Mouse (Mus musculus) gastrocnemius, postnatal 14 days (tissue): ENCODE data around the gene Spin1. TPM values are rescaled to one million over a fixed set of nuclear protein-coding genes. Genes with fewer than 3 reads are reported as not detected.
"Not testable (repeated sequence)": the region's sequence is repeated elsewhere in the genome, so short reads cannot be mapped to it uniquely, and the experiment has no call there.

ENCODE experiments used
- DNase-seq: peaks from one replicate; pipeline ENCODE4 v3.0.0; 2021; ENCODE audit warnings: mixed read lengths
- intact Hi-C: fragments of 180-260 bp; cut with DNase I; formaldehyde crosslinking; loops from one replicate; pipeline ENCODE4 v1.15.1; 2025; ENCODE audit warnings: low total_unique reads
- long read RNA-seq, 2 experiments: library from polyadenylated mRNA; stranded (forward); transcript quantifications; one replicate each; pipeline ENCODE4 v2.0.0; 2021
- total RNA-seq, 2 experiments: library from RNA; stranded (reverse); gene quantifications; 2 replicates each; pipeline ENCODE4 v1.2.3; 2021

Gene Spin1
- 10 to 100 TPM; 16.9 to 18.6 TPM for total RNA-seq
- long read RNA-seq, experiment 1, full-length matches to known transcripts: 7 of 13 reads
- long read RNA-seq, experiment 1, partial matches to known transcripts: 0 of 13 reads
- long read RNA-seq, experiment 1, other reads (novel, unspliced or antisense): 6 of 13 reads
- long read RNA-seq, experiment 2, full-length matches to known transcripts: 16 of 21 reads
- long read RNA-seq, experiment 2, partial matches to known transcripts: 1 of 21 reads
- long read RNA-seq, experiment 2, other reads (novel, unspliced or antisense): 4 of 21 reads

DNA sequence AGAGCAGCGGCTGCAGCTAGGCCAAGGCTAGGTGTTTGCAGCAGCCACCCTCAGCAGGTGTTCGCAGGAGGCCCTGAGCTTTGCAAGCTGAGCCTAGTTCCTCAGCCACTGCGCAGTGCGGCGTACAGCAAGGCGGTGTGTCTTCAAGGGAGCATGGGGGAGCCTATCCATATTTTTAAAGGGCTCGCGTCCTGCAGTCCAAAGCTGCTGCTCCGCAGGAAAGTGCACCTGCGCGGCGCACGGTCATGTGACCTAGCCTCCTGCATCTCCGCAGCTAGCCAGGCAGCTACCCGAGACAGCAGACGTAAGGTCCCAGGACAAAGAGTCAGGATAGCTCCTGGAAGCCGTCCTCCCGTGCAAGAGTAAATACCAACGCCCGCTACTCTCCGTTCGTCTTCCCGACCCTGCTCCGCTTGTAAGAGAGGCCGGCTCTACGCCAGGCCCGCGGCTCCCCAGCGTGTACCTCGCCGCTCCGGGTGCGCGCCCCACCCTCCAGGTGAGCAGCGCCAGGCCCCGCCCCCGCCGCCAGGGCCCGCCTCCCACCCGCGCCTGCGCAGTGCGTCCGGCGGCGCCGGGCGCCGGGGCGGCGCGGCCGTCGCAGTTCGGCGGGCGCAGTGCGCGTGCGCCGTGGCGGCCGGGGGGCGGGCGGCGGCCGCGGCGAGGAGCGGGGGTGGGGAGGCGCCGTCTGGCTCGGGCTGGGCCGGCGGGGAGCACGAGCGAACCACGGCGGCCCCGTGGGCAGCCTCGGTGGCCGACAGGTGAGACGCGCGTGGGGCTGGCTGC is at the start of gene Spin1:
Spin1 (plus strand) TSS at position 648 of the 783 bp plus-strand sequence.
- peak; percentile 81 for DNase-seq
- intact Hi-C loops: no loop called here

DNA sequence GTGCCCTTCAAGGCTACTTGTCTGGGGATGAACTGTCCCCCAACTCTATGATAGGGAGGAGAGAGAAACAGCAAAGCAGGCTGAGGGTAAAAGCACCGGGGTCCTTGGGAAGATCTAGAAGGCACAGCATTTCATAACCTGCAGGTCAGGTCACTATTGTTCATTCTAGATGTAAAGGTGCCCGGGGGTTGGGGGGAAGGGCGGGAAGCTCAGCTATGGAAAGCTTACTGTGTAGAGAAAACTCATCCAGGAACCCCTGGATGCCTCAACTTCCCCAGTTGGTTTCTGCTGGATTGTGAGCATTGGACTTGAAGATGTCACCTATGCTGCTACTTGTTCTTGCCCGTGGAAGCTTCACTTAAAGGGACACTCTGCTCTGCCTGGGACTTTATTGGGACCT is 49.7 kb upstream of the Spin1 start:
- DNase-seq: no peak

DNA sequence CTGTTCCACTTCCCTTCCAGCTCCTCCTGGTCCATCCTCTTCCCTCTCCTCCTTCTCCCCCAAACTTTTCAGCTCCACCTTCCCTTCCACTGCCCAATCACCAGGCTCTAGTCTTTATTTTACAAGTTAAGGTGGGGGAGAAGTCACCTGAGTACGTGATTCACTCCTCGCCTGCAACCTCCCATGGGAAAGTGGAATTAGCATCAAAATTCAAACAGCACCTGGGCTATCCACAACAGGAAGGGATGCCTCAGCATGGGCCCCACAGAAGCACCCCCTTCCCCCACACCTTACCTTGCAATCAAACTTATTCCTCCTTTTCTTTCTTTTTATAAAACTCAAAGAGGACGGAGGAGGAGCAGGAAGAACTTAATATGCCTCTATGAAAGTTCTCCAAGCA is 48.3 kb upstream of the Spin1 start:
- DNase-seq: no peak
- intact Hi-C loops: no loop called here

More for the DNA sequence above, 49.7 kb upstream of the Spin1 start:
- intact Hi-C loops: no loop called here

DNA sequence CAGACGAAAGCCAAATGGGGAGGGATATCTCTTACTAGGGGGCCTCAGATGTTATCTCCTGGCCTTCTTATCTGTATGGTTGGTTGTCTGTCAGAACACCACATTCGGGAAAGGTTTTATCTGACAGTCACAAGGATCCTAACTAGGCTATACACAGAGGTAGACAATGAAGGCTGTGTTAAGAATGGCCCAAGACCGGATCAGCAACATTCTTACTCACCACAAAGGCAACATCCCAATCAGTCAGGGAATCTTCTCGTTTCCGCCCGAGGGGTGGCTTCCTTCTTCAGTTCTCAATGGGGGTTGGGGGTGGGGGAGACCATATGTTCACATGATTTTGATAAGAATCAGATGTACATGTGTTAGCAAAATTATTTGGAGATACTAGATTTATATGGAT is 37.7 kb upstream of the Spin1 start:
- DNase-seq: no peak
- intact Hi-C loops: no loop called here

DNA sequence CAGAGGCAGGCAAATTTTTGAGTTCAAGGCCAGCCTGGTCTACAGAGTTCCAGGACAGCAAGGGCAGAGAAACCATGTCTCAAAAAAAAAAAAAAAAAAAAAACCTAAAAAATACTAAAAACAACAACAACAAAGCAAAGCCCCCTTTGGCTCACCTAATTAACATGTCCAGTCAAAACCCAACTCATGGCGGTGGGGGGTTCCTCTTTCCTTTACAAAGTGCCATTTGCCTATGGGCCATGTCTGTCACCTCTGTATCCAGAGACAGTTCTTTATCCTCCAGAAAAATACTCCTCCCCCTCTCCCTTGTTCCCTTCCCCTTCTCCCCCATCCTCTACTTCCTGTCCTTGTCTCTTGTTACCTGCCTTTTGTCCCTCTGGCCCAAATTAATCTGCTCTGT is 37.0 kb upstream of the Spin1 start:
- DNase-seq: no peak
- intact Hi-C loops: no loop called here

DNA sequence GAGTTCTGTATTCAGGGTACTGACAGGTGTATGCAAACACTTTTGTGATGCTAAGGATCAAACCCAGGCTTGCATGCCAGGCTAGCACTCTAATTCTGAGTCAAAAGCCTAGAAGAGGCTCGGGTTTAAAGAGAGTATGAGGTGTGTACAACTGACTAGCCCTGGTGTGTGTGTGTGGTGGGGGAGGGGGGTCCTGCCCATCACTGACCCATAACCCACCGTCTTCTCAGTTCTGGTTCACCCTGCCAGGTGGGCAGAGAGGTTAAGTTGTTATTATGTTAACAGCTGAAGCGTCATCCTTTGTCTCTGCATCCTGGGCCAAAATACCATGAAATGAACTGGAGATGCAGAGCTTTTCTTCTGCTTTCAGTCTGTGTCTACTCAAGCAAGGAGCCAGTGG is 36.3 kb upstream of the Spin1 start:
- no peak for DNase-seq
- intact Hi-C loops: no loop called here

DNA sequence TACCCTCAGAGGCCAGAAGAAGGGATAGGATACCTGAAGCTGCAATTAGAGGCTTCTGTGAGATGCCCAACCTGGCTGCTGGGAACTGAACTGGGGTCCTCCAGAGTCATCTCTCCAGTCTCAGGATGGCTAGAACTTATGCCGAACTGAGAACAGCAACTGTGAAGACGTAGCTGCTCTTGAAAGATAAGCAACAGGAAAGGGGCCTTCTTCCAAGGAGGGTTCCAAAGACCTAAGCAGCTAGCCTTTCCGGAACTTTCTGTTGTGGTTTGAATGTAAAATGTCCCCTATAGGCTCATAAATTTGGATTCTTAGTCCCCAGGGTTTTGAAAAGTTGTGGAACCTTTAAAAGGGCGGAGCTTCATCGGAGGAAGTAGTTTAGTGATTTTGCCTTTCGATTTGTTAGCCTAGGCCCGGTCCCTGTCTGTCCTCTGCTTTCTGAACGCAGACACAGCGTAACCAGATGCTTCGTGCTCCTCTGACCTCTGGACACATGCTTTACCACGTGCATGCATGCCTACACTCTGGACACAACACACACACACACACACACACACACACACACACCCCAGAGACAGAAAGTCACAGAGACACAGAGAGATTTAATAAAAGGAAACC is 29.5 kb upstream of the Spin1 start:
- no peak for DNase-seq
- intact Hi-C loops: no loop called here

DNA sequence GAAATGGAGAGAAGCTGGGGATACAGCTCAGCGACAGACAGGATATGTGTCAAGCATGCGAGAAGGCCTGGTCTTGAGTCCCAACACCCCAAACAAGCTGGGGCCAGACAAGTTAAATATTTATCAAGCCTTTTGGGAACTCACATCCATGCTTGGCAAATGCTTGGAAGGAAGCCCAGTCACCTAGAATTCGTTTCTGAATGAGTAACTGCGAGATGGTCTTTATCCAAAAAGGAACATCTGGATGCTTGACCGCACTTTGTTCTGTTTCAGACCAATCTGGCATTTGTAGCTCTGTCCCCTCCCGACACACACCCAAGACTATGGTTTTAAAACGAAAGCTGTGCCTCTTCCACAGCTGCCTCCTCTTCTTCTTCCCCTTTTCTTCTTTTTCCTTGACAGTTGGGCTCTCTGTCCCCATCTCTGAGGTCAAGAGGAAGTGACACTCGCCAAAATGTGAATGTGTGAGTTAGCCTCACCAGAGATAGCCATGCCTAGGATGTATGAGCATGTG is 28.9 kb upstream of the Spin1 start:
- intact Hi-C loops: no loop called here
- DNase-seq: no peak

DNA sequence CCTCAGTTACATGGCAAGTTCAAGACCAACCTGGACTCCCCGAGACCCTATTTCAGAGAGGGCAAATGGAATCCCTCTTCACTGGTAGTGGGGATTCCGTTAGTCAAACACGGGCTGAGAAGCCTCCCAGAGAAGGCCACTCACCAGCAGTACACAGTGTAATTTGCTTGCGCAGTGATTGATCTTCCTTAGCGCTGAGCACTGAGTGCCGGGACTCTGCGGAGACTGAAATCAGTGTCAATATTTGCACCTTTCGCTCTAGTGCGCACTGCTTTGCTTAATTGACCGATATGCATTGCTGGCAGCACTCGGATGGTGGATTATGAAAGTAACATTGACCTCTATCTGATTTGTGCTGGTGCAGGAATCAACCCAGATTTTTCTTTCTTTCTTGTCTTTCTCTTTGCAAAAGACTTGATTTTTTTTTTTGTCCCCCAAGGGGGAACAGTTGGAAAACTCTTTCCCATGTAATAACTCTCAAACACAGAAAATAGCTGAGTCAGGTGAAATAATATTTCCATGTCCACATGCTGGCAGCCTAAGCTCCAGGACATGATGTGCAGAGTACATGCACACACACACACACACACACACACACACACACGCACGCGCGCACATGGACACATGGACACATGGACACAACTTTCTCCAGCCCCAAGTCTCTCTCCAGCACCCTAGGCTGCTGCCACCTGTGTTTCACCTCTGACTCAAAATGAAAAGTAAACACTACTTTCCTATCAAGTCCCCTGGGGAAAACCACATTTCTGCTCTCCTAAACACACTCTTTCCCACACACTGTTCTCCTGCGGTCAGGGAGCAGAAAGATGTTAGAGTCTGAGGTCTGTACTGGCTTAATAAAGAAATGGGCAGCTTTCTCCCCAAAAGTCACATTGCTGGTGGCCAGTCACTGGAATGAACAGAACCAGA is 27.5 kb upstream of the Spin1 start:
- no peak for DNase-seq
- intact Hi-C loops: no loop called here

DNA sequence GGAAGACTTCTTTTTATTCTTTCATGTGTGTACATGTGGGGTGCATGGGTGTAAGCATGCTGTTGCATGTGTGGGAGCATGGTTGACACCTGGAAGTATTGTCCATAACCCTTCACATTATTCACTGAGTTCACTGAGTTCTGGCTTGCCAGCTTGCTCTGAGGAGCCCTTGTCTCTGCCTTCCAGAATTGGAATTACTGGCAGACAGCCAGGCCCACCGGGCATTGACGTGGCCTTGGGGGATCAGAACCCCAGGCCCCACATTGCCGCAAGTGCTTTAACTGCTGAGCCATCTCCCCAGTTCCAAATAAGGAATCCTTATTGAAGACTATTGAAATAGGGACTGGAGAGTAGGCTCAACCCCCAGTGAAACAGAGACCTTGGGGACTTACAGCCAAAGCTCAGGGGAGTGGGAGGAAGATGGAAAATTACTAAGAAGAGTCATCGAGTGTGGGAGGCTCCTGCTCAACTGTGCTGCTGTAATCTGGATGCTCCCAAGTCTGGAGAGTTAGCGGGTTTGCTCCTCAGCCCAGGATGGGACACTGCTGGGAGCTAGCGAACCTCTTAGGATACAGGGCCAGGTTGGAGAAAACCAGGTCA is 26.5 kb upstream of the Spin1 start:
- no peak for DNase-seq
- intact Hi-C loops: no loop called here

DNA sequence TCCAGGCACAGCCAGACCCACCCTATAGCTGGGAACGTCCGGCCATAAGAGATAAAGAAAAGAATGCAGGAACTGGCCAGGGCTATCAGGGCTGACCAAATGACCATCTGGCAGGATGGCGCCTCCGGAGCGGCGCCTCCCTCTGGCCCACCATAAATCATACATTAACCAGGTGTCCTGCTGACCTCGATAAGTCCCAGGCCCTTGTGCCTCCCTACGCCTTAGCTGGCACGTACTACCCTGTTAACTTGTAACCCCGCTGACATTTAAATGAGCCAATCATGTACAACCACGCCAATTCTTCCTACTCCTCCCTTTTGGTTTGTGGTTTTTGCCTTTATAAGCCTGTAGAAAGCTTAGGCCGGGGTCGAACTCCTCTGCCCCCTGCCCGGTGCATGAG is 24.5 kb upstream of the Spin1 start:
- intact Hi-C loops, DNase-seq: not testable (repeated sequence)

DNA sequence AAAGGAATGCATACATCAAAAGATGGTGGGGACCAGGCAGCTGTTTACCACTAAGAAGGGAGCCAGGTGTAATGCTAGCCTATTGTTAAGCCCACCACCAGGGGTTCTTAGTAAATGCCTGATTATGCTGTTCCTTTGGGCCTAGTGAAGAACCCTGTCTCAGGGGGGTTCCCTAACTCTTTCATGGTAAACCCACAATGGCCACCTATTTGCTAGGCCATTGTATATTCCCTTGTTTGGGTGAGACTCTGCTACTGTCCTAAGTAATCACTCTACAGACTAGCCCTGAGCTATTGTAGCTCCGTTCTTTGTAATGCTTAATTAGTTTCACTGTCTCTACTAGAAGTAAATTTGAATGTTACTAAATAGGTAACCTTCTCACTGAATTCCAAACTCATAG is 22.1 kb upstream of the Spin1 start:
- DNase-seq, intact Hi-C loops: not testable (repeated sequence)

DNA sequence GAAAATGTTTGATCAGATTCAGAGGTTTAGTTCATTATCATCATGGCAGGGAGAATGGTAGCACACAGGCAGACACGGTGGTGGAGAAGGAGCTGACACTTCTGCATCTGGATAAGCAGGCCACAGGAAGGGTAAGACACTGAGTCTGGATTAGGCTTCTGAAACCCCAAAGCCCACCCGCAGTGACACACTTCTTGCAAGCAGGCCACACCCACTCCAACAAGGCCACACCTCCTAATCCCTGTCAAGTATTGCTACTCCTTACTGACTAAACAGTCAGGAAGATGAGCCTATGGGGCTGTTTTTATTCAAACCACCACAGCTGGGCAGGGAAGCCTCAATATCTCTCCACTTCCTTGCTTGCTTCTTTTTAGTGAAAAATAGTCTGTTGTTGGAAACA is 19.9 kb upstream of the Spin1 start:
- DNase-seq: no peak
- intact Hi-C loops: no loop called here

DNA sequence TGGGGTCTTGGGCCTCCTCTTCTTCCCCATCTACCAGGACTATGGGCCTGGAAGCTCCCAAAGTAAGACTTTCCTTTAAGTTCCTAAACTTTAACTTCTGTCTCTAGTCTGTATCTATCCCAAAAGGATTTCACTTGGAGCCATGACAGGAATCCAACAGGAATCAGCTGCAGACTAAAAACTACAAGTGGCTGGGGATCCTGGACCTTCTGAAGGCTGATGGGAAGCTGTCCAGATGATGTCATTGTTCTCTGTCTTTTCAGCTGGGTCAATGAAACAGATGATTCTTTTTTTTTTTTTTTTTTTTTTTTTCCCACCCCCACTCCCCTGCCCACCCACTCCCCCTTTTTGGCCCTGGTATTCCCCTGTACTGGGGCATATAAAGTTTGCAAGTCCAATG is 16.4 kb upstream of the Spin1 start:
- intact Hi-C loops: no loop called here
- peak; percentile 10 for DNase-seq

DNA sequence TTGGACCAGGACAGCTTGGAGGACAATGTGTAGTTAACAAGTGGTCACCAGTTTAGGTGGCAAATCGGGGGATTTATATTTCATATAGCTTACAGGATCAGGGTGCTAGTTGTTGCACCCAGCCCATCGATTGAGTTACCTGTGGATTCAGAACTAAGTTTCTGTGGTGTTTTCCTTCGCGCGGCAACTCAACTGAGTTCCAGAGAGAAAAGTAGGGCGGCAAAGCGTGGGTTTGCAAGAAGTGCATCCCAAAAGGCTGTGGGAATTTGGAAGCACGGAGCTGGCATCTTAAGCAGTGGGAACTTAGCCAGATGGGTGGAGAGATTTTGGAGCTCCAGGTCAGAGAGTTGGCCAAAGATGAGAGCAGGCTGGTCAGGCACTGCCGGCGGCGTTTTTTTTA is 14.7 kb upstream of the Spin1 start:
- no peak for DNase-seq
- intact Hi-C loops: no loop called here

DNA sequence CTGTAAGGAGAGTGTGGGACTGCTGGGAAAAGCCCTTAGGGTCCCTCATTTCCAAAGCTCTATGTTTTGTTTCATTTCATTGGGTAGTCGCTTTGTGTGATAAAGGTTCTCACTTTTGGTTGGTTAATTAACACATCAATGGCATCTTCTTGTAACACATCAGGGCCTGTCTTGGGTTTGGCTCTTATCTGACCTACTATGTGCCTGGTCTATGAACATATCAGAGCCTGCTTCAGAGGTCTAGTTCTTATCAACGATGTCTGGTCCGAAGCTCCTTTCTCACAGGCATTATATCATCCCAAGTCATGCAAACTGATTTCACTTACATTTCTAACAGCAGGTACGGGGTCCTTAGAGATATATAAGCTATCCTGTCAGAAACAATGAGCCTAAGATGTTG is 13.4 kb upstream of the Spin1 start:
- no peak for DNase-seq
- intact Hi-C loops: no loop called here

DNA sequence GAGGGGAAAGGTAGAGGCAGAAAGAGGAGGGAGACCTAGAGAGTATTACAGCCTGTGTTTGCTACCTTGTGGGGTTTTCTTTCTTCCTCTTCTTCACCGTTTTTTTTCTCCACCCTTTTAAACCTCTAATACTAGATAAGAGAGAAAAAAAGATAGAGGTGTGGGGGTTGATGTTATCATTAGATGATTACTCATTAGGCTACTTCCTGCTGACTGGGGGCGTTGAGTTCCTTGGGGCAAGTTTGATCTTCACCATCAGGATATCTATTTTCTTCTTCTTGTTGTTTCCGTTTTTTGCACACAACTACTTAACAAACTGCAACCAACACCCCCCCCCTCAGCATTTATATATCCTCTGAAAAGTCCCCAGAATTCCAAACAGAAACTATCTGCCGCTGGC is 12.5 kb upstream of the Spin1 start:
- no peak for DNase-seq
- intact Hi-C loops: no loop called here

DNA sequence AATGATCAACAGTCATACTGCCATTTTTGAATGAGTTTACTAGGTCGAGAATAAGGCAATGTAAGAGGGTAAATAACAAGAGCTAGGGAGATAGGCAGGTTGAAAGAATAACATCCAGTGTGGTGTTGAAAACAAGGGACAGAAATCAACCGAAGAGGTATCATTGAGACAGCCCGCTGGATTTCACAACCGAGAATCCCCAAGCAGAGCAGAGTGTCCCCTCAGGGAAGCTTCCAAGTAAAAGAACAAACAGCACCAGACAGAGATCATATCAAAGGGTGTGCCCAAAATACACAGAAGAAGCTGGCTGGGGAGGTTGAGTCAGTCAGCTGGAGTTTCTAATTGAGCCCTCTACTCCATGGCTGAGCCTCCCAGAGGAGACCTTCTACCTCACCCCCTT is 11.6 kb upstream of the Spin1 start:
- no peak for DNase-seq
- intact Hi-C loops: no loop called here

DNA sequence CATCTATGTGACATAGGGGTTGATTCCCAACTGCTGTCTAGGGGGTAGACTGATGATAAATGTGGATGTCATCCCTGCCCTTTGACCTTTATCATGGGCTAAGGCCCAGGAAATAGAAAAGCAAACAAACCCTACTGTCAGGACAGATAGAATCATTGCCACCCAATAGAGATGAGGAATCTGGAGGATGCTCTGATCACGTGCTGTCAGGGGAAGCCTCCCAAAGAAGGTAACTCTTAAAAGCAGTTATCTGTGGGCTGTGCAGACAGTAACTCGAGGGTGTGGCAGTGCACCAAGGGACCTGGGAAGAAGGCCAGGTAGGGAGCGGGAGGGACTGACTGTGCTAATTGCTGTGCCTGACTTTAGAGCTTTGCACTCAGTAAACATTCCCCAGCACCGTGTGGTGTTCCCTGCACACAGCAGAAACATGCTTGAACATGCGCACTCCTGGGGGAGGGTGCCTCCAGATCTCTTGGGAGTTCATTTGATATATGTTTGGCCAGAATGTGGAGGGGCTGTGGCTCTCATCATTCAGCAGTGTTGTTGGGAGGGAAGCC is 10.5 kb upstream of the Spin1 start:
- DNase-seq: no peak
- intact Hi-C loops: no loop called here
